Mouse (Mus musculus) layer of hippocampus, adult 11-12 months (tissue): ENCODE measurements around the gene Med27.

Source experiments
- DNase-seq: peaks from one replicate; pipeline ENCODE4 v3.0.0; 2022; ENCODE audit warnings: low spot score

The Med27 gene

DNA sequence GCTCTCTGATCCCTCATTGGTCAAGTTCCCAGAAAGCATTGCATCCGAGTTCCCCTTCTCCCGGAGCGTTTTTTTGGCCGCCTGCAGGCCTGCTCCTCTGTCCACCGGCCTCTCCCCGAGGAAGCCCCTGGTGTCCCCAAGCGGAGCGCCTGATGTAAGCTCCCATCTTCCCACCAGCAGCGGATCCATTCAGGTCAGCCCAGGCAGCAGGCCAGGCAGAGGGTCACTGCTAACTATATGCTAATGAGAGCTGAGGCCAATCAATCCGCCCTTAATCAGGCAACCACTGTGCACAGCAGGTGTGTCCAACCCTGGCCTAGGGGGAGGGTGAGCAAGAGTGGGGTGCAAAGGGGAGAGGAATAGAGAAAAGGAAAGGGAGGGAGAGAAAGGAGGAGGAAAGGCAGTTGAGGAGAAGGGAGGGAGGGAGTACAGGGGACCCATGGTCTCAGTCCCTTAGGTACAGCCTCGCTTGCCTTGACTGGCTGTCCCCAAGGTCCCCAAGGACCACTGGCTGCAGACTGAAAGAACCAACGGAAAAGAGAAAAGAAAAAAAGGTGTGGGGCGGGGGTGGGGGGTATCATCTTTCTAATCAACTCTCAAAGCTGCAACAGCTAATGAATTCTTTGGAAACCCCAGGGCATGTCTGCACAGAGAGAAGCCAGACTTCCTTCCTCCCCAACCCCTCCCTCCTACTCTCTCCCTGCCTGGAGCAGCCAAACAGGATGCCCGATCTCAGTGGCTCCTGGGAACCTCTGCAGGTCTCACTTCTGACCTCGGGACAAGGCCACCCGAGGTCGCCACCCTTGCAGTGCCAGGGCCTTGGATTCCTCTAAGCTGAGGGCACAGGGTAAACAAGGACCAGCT is 219.2 kb downstream of the Med27 start:
- DNase-seq: no peak

DNA sequence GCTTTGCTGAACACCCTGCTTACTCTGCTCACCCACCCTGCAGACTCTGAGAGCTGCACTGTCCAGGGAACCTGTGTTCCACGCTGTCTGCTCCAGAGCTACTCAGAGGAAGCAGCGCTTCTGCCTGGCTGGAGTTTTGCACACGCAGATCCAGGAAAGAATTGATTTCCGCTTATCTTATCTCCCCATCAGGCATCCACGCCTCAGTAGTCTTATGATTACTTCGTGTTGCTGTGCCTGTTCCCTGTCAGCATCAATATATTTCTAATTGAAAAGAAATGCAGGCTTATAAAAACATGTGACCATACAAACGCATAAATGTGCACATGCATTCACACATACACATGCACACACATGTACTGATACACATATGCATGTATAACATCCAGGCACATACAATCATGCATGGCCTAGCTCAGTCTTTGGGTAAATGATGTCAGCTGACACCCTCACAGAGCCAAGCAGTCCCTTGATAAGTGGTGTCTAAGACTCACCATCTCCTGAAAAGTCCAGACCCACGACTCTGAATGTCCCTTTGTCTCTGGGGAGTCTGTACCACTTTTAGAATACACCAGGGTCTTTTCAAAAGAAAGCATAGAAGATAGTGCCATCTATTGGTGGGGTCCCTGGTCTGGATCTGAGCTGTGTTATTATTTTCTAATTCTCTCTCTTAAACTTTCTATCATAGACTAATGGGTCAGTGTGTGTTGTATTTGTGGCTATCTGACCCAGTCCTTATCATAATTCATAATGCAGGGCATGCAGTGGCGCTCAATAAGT is 225.5 kb downstream of the Med27 start:
- no peak for DNase-seq

DNA sequence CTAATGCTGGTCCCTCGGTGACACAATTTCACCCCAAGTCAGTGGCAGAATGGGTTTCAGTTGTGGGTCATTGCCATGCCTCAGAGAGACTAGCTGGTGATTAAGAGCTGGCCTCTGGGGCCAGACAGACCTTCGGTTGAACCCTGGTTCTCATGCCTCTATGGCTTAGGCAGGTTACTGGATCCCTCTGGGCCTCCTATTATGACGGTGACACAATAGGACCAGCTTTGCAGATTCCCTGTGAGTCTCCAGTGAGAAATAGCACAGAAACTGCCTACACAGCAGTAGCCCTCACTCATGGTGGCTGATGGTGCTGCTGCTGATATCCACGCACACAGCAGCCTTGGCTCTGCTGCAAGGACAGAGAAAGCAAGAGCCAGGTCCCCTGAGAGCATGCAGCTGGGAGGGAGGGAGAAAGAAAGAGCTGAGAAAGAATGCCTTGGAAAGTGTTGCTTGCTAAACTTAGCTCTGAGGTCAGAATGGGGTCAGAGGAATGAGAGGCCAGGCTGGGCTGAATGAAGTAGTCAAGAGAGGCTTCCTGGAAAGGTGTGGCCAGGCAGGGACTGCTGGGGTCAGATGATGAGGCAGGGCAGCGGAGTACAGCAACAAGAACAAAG is 226.3 kb downstream of the Med27 start:
- no peak for DNase-seq

DNA sequence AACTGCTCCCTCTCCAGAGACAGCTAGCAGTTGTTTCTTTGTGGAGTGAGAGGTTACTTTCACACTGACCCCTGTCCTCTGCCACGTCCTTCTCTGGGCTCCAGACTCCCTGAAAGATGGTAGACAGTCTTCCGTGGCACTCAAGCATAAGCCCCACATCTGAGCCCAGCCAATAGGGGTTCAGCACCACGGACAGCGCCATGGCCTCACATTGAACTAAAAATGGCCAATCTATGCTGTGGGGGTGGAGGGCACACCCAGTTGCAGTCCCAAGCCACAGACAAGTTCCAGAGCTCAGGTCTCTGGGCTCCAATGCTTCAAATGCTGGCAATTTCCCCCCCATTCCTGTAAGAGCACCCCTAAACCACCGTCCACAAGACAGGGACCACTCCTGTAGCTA is 227.0 kb downstream of the Med27 start:
- peak; percentile 23 for DNase-seq

DNA sequence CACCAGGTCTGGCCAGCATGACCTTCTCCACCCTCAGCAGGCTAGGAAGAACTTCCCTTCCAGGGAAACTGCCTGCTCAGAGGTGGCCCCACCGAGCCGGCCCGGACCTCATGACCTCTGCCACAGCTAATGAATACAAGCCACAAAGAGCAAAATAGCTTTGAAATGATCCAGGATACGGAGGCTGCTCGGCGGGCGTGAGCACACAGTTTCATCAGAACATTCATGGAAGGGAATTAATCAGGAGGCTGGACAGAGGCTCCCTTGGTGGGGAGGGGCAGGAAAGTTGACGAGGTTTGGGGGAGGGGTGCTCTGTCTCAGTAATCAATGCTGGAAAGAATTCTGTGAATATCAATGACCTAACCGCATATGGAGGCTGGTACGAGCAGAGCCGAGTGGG is 227.6 kb downstream of the Med27 start:
- no peak for DNase-seq
